Mouse (Mus musculus) megakaryocyte, embryonic 14.5 days (primary cell): ENCODE data around the gene Supt7l.

ENCODE experiments used
- FLI1 ChIP-seq: IDR thresholded peaks from 2 replicates; pipeline ENCODE4 v1.6.1; 2012; ENCODE audit warnings: low read length, inconsistent platforms, mixed read lengths
- GATA1 ChIP-seq: IDR thresholded peaks from 3 replicates; pipeline ENCODE4 v1.6.1; 2012; ENCODE audit warnings: mixed read lengths, low read length, inconsistent platforms, borderline replicate concordance

- TF ChIP-seq GATA1 (no peak), FLI1 (no peak)
These were observed 31.8 kb upstream of the Supt7l start for GRCm38 (mm10) chr5:31559401-31559800.
